7 mouse cellular contexts compared by ENCODE assay signal in genomic region chr1:36708626-36709025, GRCm38 (mm10). TPM values are rescaled to one million over a fixed set of nuclear protein-coding genes. Genes with fewer than 3 reads are reported as not detected.
DNase-seq lines count a peak whose midpoint lies in the region; ATAC-seq and TF ChIP-seq lines count a peak whose summit lies in the region.

No protein-coding gene starts in this region.

- H3K4me2 ChIP-seq in neural tube, embryonic 11.5 days (ENCODE audit: low read depth), result peak overlapping the region; percentile 90
- peak overlapping the region; percentile 75 for H3K4me2 ChIP-seq in forebrain, embryonic 11.5 days (ENCODE audit: low read depth, low read length, severe bottlenecking)
- H3K4me2 ChIP-seq in limb, embryonic 14.5 days (replicated peaks; ENCODE audit: low read depth, low read length, severe bottlenecking), result peak overlapping the region; percentile 74
- H3K4me2 ChIP-seq in stomach, embryonic 16.5 days (ENCODE audit: low read depth, low read length), result peak overlapping the region; percentile 70

- H3K4me3 ChIP-seq in neural tube, embryonic 11.5 days (ENCODE audit: low read depth, low read length), result peak overlapping the region; percentile 97
- peak overlapping the region; percentile 93 for H3K4me3 ChIP-seq in forebrain, embryonic 11.5 days (ENCODE audit: low read depth, low read length)
- H3K4me3 ChIP-seq in limb, embryonic 14.5 days (replicated peaks; ENCODE audit: low read length), result peak overlapping the region; percentile 98
- H3K4me3 ChIP-seq in stomach, embryonic 16.5 days (replicated peaks; ENCODE audit: low read length), result peak overlapping the region; percentile 85

- ATAC-seq in neural tube, embryonic 11.5 days (ENCODE audit: insufficient read depth, low FRiP score, low TSS enrichment), result no peak
- ATAC-seq in forebrain, embryonic 11.5 days (replicated peaks; ENCODE audit: low FRiP score), result no peak
- ATAC-seq in limb, embryonic 14.5 days (ENCODE audit: low FRiP score, low read depth), result no peak
- ATAC-seq in stomach, embryonic 16.5 days (ENCODE audit: insufficient read depth, low FRiP score), result no peak

- H3K9ac ChIP-seq in neural tube, embryonic 11.5 days (ENCODE audit: low read length), result peak overlapping the region; percentile 91
- peak overlapping the region; percentile 90 for H3K9ac ChIP-seq in forebrain, embryonic 11.5 days (ENCODE audit: low read length)
- peak overlapping the region; percentile 85 for H3K9ac ChIP-seq in limb, embryonic 14.5 days (ENCODE audit: low read depth, low read length, severe bottlenecking)
- H3K9ac ChIP-seq in stomach, embryonic 16.5 days (ENCODE audit: low read length), result peak overlapping the region; percentile 94

- WGBS in neural tube, embryonic 11.5 days, result 94% methylated on average over 1 of the region's 1 CpGs
- WGBS in forebrain, embryonic 11.5 days, result 87% methylated on average over 1 of the region's 1 CpGs
- WGBS in limb, embryonic 14.5 days, result 81% methylated on average over 1 of the region's 1 CpGs
- WGBS in stomach, embryonic 16.5 days, result 70% methylated on average over 1 of the region's 1 CpGs

- no peak overlapping the region for H3K27ac ChIP-seq in neural tube, embryonic 11.5 days (ENCODE audit: low read depth, low read length)
- no peak overlapping the region for H3K27ac ChIP-seq in forebrain, embryonic 11.5 days (ENCODE audit: low read depth, low read length)
- H3K27ac ChIP-seq in limb, embryonic 14.5 days (replicated peaks; ENCODE audit: low read depth, low read length), result no peak overlapping the region
- peak overlapping the region; percentile 85; the same call in 1 of the 2 replicates for H3K27ac ChIP-seq in stomach, embryonic 16.5 days (ENCODE audit: low read length)

- no peak for DNase-seq in neural tube, embryonic 11.5 days (ENCODE audit: low spot score)
- no peak for DNase-seq in neural tube, embryonic 10.5 days (ENCODE audit: extremely low spot score, low spot score)
- DNase-seq in forebrain, embryonic 11.5 days (ENCODE audit: low spot score), result no peak
- no peak for DNase-seq in limb, embryonic 14.5 days (ENCODE audit: low spot score)
- no peak for DNase-seq in layer of hippocampus, postnatal 14 days (ENCODE audit: low spot score in 2 of 2)
- DNase-seq in layer of hippocampus, postnatal 25 days (ENCODE audit: extremely low spot score in 1 of 2, low spot score in 1 of 2), result no peak

- H3K27me3 ChIP-seq in neural tube, embryonic 11.5 days (ENCODE audit: control insufficient read depth, insufficient read depth, low read length), result no peaks in the 10 kb centered on the region
- H3K27me3 ChIP-seq in forebrain, embryonic 11.5 days (ENCODE audit: control insufficient read depth, insufficient read depth, low read length), result no peaks in the 10 kb centered on the region
- no peaks in the 10 kb centered on the region for H3K27me3 ChIP-seq in limb, embryonic 14.5 days (ENCODE audit: control insufficient read depth, insufficient read depth, low read length)
- H3K27me3 ChIP-seq in stomach, embryonic 16.5 days (ENCODE audit: control insufficient read depth, insufficient read depth, low read length), result no peaks in the 10 kb centered on the region

- no peak for TF ChIP-seq POLR2A in limb, embryonic 14.5 days (IDR thresholded peaks at IDR 0.05; ENCODE audit: borderline replicate concordance, extremely low read depth, insufficient read depth, insufficient read length)

- no peaks in the 10 kb centered on the region for H3K9me3 ChIP-seq in neural tube, embryonic 11.5 days (ENCODE audit: control insufficient read depth, low read length)
- H3K9me3 ChIP-seq in forebrain, embryonic 11.5 days (ENCODE audit: control insufficient read depth, low read length), result no peaks in the 10 kb centered on the region
- no peaks in the 10 kb centered on the region for H3K9me3 ChIP-seq in limb, embryonic 14.5 days (ENCODE audit: control insufficient read depth, low read length)
- H3K9me3 ChIP-seq in stomach, embryonic 16.5 days (replicated peaks; ENCODE audit: control insufficient read depth, low read length), result no peaks in the 10 kb centered on the region

- H3K36me3 ChIP-seq in neural tube, embryonic 11.5 days (ENCODE audit: control insufficient read depth, insufficient read depth, low read length), result peaks cover 5% of the 10 kb centered on the region
- H3K36me3 ChIP-seq in forebrain, embryonic 11.5 days (ENCODE audit: control insufficient read depth, insufficient read depth, low read length), result peaks cover 4% of the 10 kb centered on the region; the same call in 1 of the 2 replicates
- peaks cover 39% of the 10 kb centered on the region for H3K36me3 ChIP-seq in limb, embryonic 14.5 days (ENCODE audit: control insufficient read depth, insufficient read depth, low read length)
- H3K36me3 ChIP-seq in stomach, embryonic 16.5 days (ENCODE audit: control insufficient read depth, insufficient read depth, low read length), result peaks cover 12% of the 10 kb centered on the region

- H3K4me1 ChIP-seq in neural tube, embryonic 11.5 days (ENCODE audit: control insufficient read depth, insufficient read depth, low read length), result peaks cover 13% of the 10 kb centered on the region
- peaks cover 6% of the 10 kb centered on the region; the same call in 1 of the 2 replicates for H3K4me1 ChIP-seq in forebrain, embryonic 11.5 days (replicated peaks; ENCODE audit: control insufficient read depth, insufficient read depth, low read length)
- H3K4me1 ChIP-seq in limb, embryonic 14.5 days (ENCODE audit: control insufficient read depth, insufficient read depth, low read length), result peaks cover 12% of the 10 kb centered on the region
- H3K4me1 ChIP-seq in stomach, embryonic 16.5 days (ENCODE audit: control insufficient read depth, insufficient read depth, low read length), result peaks cover 14% of the 10 kb centered on the region

RNA-seq across cellular contexts. Expression of gene 4933424G06Rik, which starts 1.3 kb away (rescaled TPM):
- not detected in 2 replicates for polyA plus RNA-seq in neural tube, embryonic 11.5 days (2014; fragmentation: Nextera tagmentation; extraction: Ambion mirVana)
- 0.17 TPM in 1 of 2 replicates, not detected in the other for polyA plus RNA-seq in forebrain, embryonic 11.5 days (2014; fragmentation: Nextera tagmentation; extraction: Ambion mirVana)
- 0.10 TPM in 1 of 2 replicates, not detected in the other for polyA plus RNA-seq in limb, embryonic 14.5 days (2012; rRNA removed)
- not detected in 2 replicates for polyA plus RNA-seq in limb, embryonic 14.5 days (2014; fragmentation: Nextera tagmentation; extraction: Ambion mirVana)
- 0.13 TPM in 1 of 2 replicates, not detected in the other for polyA plus RNA-seq in stomach, embryonic 16.5 days (2015; fragmentation: Nextera tagmentation; extraction: Ambion mirVana)
- under 1 TPM; 0.36 to 0.60 TPM for total RNA-seq in layer of hippocampus, postnatal 14 days (2021)
- total RNA-seq in layer of hippocampus, postnatal 25 days (2021), result 1 to 10 TPM in 1 of 2 experiments, not detected in 1; 1.6 TPM

RNA-seq across cellular contexts. Expression of gene Actr1b, which starts 5.6 kb away (rescaled TPM):
- 127 and 135 TPM in 2 replicates for polyA plus RNA-seq in neural tube, embryonic 11.5 days (2014; fragmentation: Nextera tagmentation; extraction: Ambion mirVana)
- polyA plus RNA-seq in forebrain, embryonic 11.5 days (2014; fragmentation: Nextera tagmentation; extraction: Ambion mirVana), result 104 and 113 TPM in 2 replicates
- polyA plus RNA-seq in limb, embryonic 14.5 days (2012; rRNA removed), result 162 and 189 TPM in 2 replicates
- 85.7 and 93.1 TPM in 2 replicates for polyA plus RNA-seq in limb, embryonic 14.5 days (2014; fragmentation: Nextera tagmentation; extraction: Ambion mirVana)
- polyA plus RNA-seq in stomach, embryonic 16.5 days (2015; fragmentation: Nextera tagmentation; extraction: Ambion mirVana), result 95.3 and 103 TPM in 2 replicates
- total RNA-seq in layer of hippocampus, postnatal 14 days (2021), result 100 to 1,000 TPM; 215 to 223 TPM
- total RNA-seq in layer of hippocampus, postnatal 25 days (2021), result 100 to 1,000 TPM; 247 to 266 TPM

RNA-seq across cellular contexts. Expression of gene Cox5b, which starts 17.4 kb away (rescaled TPM):
- polyA plus RNA-seq in neural tube, embryonic 11.5 days (2014; fragmentation: Nextera tagmentation; extraction: Ambion mirVana), result 528 and 531 TPM in 2 replicates
- polyA plus RNA-seq in forebrain, embryonic 11.5 days (2014; fragmentation: Nextera tagmentation; extraction: Ambion mirVana), result 437 and 453 TPM in 2 replicates
- polyA plus RNA-seq in limb, embryonic 14.5 days (2012; rRNA removed), result 291 and 342 TPM in 2 replicates
- polyA plus RNA-seq in limb, embryonic 14.5 days (2014; fragmentation: Nextera tagmentation; extraction: Ambion mirVana), result 544 and 588 TPM in 2 replicates
- 591 and 640 TPM in 2 replicates for polyA plus RNA-seq in stomach, embryonic 16.5 days (2015; fragmentation: Nextera tagmentation; extraction: Ambion mirVana)
- 100 to 1,000 TPM; 770 to 824 TPM for total RNA-seq in layer of hippocampus, postnatal 14 days (2021)
- 100 to 1,000 TPM; 725 to 736 TPM for total RNA-seq in layer of hippocampus, postnatal 25 days (2021)

RNA-seq across cellular contexts. Expression of gene Fam178b, which starts 25.6 kb away (rescaled TPM):
- polyA plus RNA-seq in neural tube, embryonic 11.5 days (2014; fragmentation: Nextera tagmentation; extraction: Ambion mirVana), result 0.30 TPM in 1 of 2 replicates, not detected in the other
- polyA plus RNA-seq in forebrain, embryonic 11.5 days (2014; fragmentation: Nextera tagmentation; extraction: Ambion mirVana), result 0.43 TPM in 1 of 2 replicates, not detected in the other
- 0.67 and 1.1 TPM in 2 replicates for polyA plus RNA-seq in limb, embryonic 14.5 days (2012; rRNA removed)
- polyA plus RNA-seq in limb, embryonic 14.5 days (2014; fragmentation: Nextera tagmentation; extraction: Ambion mirVana), result 1.1 and 1.5 TPM in 2 replicates
- 0.50 and 0.94 TPM in 2 replicates for polyA plus RNA-seq in stomach, embryonic 16.5 days (2015; fragmentation: Nextera tagmentation; extraction: Ambion mirVana)
- under 1 TPM; 0.41 to 0.52 TPM for total RNA-seq in layer of hippocampus, postnatal 14 days (2021)
- total RNA-seq in layer of hippocampus, postnatal 25 days (2021), result under 1 TPM in 1 of 2 experiments, not detected in 1; 0.34 TPM

RNA-seq across cellular contexts. Expression of gene Zap70, which starts 53.0 kb away (rescaled TPM):
- 0.32 and 1.3 TPM in 2 replicates for polyA plus RNA-seq in neural tube, embryonic 11.5 days (2014; fragmentation: Nextera tagmentation; extraction: Ambion mirVana)
- polyA plus RNA-seq in forebrain, embryonic 11.5 days (2014; fragmentation: Nextera tagmentation; extraction: Ambion mirVana), result 0.37 and 0.44 TPM in 2 replicates
- 0.88 and 1.2 TPM in 2 replicates for polyA plus RNA-seq in limb, embryonic 14.5 days (2012; rRNA removed)
- polyA plus RNA-seq in limb, embryonic 14.5 days (2014; fragmentation: Nextera tagmentation; extraction: Ambion mirVana), result 0.54 and 0.91 TPM in 2 replicates
- polyA plus RNA-seq in stomach, embryonic 16.5 days (2015; fragmentation: Nextera tagmentation; extraction: Ambion mirVana), result 0.49 and 0.56 TPM in 2 replicates
- total RNA-seq in layer of hippocampus, postnatal 14 days (2021), result 1 to 10 TPM; 4.7 TPM
- 1 to 10 TPM; 3.2 to 3.4 TPM for total RNA-seq in layer of hippocampus, postnatal 25 days (2021)
